Mouse (Mus musculus): ENCODE measurements around the gene Egfl6.

GRCm38 (mm10) chrX:166512071-166512470 is 73.4 kb downstream of the Egfl6 start:
- TF ChIP-seq CTCF (IDR thresholded peaks at IDR 0.05; ENCODE audit: extremely low read depth, insufficient read length, insufficient replicate concordance, low read depth, low read length) (no peak), POLR2A (IDR thresholded peaks at IDR 0.05; ENCODE audit: low read depth, low read length) (no peak)

All from small intestine, adult 2 months (tissue).